Mouse (Mus musculus): ENCODE results near the gene Fbrsl1.

- no peak for TF ChIP-seq GATA1 (IDR thresholded peaks at IDR 0.05; ENCODE audit: low read length)
- no peak for TF ChIP-seq TAL1 (IDR thresholded peaks at IDR 0.05; ENCODE audit: low read length)
Measured at GRCm38 (mm10) chr5:110471285-110471684, 23.0 kb upstream of the Fbrsl1 start.
